Mouse (Mus musculus) lung, embryonic 14.5 days (tissue): Measurements from ENCODE around the gene Pde4a. TPM values are rescaled to one million over a fixed set of nuclear protein-coding genes. Genes with fewer than 3 reads are reported as not detected.

Experiments
- ATAC-seq: fragments of 200-750 bp; cut with Nextera tagmentation; 2 replicates; pipeline ENCODE4 v1.8.0; 2017; ENCODE audit warnings: mild to moderate bottlenecking, moderate TSS enrichment, moderate library complexity; ENCODE audit not compliant: insufficient read depth
- DNase-seq: peaks from one replicate; pipeline ENCODE4 v3.0.0-alpha.2; 2015
- H3K27ac ChIP-seq: fragments of 300-500 bp; sonication (generic); 2 replicates; pipeline ENCODE4 v1.5.1; 2014; ENCODE audit warnings: low read depth, mild to moderate bottlenecking, moderate library complexity
- H3K27me3 ChIP-seq: fragments of 300-500 bp; sonication (generic); 2 replicates; pipeline ENCODE4 v1.6.1; 2014; ENCODE audit warnings: low read length, control low read depth; ENCODE audit not compliant: insufficient read depth
- H3K36me3 ChIP-seq: fragments of 300-500 bp; sonication (generic); 2 replicates; pipeline ENCODE4 v1.6.1; 2014; ENCODE audit warnings: control low read depth; ENCODE audit not compliant: insufficient read depth
- H3K4me1 ChIP-seq: fragments of 300-500 bp; sonication (generic); 2 replicates; pipeline ENCODE4 v1.6.1; 2014; ENCODE audit warnings: antibody characterized with exemption, control low read depth; ENCODE audit not compliant: insufficient read depth
- H3K4me2 ChIP-seq: fragments of 300-500 bp; sonication (generic); 2 replicates; pipeline ENCODE4 v1.6.1; 2014; ENCODE audit warnings: mild to moderate bottlenecking
- H3K4me3 ChIP-seq: fragments of 300-500 bp; sonication (generic); 2 replicates; pipeline ENCODE4 v1.5.1; 2014; ENCODE audit warnings: low read depth, low read length
- H3K9ac ChIP-seq: fragments of 300-500 bp; sonication (generic); 2 replicates; pipeline ENCODE4 v1.6.1; 2014
- H3K9me3 ChIP-seq: fragments of 300-500 bp; sonication (generic); 2 replicates; pipeline ENCODE4 v1.6.1; 2016; ENCODE audit warnings: low read depth, low read length, control low read depth
- CTCF ChIP-seq: IDR thresholded peaks from 2 replicates; pipeline ENCODE4 v1.5.1; 2016; ENCODE audit warnings: antibody characterized with exemption, low read depth
- WGBS: fragments of 180-500 bp; shearing (Covaris S2); extraction: QIAGEN DNeasy Blood & Tissue Kit; methylation state at CpG from one replicate; pipeline ENCODE4 v1.1.7; 2014; 5-methylcytosine and 5-hydroxymethylcytosine counted together
- polyA plus RNA-seq: library from polyadenylated mRNA; unstranded; fragments of >200 nt; fragmentation: Nextera tagmentation; extraction: Ambion mirVana; gene quantifications from 2 replicates; pipeline ENCODE4 v1.2.1, GENCODE M21; 2014

Gene Pde4a
- polyA plus RNA-seq, 1 experiment from 2014 or later = 8.4 TPM

GRCm38 (mm10) chr9:21169157-21169556, 3.6 kb downstream of the Pde4a start:
- Histone ChIP-seq H3K4me3 (no peak overlapping the region), H3K4me2 (peak overlapping the region; percentile 93), H3K9ac (no peak overlapping the region), H3K9me3 (no peaks in the 10 kb centered on the region), H3K27me3 (peaks cover 31% of the 10 kb centered on the region), H3K36me3 (no peaks in the 10 kb centered on the region), H3K4me1 (peaks cover 19% of the 10 kb centered on the region), H3K27ac (no peak overlapping the region)
- WGBS = 48% methylated on average over 1 of the region's 1 CpGs
- ATAC-seq (peak; percentile 0; the same call in 1 of the 2 replicates), DNase-seq (no peak)
- no peak for TF ChIP-seq CTCF

DNA sequence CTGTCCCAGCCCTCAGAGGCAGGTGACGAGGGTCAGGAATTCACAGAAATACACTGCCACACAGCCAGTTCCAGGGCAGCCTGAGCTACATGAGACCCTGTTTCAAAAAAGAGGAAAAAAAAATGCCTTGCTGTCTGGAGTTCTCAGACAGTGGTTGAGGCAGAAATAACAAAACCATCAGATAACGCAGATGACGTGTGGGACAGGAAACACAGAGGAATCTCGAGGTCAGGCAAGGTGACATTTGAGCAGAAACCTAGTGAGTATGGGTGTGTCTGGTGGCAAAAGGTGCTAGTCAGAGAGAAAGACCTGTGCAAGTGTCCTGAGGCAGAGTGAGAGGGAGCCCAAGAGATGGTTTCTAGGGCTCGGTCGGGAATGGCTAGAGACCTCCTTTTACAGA, 6.8 kb downstream of the Pde4a start:
- ATAC-seq = no peak
- DNase-seq = no peak
- TF ChIP-seq CTCF = no peak
- Histone ChIP-seq H3K9me3 (no peaks in the 10 kb centered on the region), H3K27me3 (no peaks in the 10 kb centered on the region), H3K9ac (no peak overlapping the region), H3K4me2 (no peak overlapping the region), H3K36me3 (no peaks in the 10 kb centered on the region), H3K4me1 (peaks cover 4% of the 10 kb centered on the region; the same call in 1 of the 2 replicates), H3K4me3 (no peak overlapping the region), H3K27ac (no peak overlapping the region)
- 61% methylated on average over 6 of the region's 6 CpGs for WGBS

DNA sequence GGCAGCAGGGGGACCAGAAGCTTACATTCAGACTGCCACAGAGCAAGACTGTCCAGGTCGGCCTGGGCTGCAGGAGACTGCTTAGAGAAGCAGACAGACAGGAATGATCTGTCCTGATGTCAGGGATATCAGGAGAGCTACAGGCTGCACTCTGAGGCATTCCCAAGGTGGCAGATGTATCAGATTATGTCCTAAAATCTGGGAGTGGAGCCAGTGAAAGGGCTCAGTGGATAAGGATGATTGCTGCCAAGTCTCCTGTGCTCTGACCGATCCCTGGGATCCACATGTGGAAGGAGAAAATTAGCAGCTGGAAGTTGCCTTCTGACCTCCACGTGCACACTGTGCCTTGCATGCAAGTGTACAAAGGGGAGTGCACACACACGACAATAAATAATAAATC, 14.9 kb downstream of the Pde4a start:
- Histone ChIP-seq H3K9ac (no peak overlapping the region), H3K27me3 (peaks cover 3% of the 10 kb centered on the region; the same call in 1 of the 2 replicates), H3K4me3 (no peak overlapping the region), H3K36me3 (no peaks in the 10 kb centered on the region), H3K9me3 (no peaks in the 10 kb centered on the region), H3K4me1 (no peaks in the 10 kb centered on the region), H3K27ac (0 out of 2 replicates have a peak overlapping the region, but pooled peaks have one; percentile 6), H3K4me2 (no peak overlapping the region)
- WGBS = 43% methylated on average over 4 of the region's 4 CpGs
- TF ChIP-seq CTCF = no peak
- DNase-seq = no peak
- ATAC-seq = no peak

GRCm38 (mm10) chr9:21180841-21181240, 15.3 kb downstream of the Pde4a start:
- Histone ChIP-seq H3K4me2 (no peak overlapping the region), H3K9me3 (no peaks in the 10 kb centered on the region), H3K36me3 (no peaks in the 10 kb centered on the region), H3K4me3 (no peak overlapping the region), H3K4me1 (no peaks in the 10 kb centered on the region), H3K9ac (no peak overlapping the region; the same call in 1 of the 2 replicates), H3K27ac (peak overlapping the region; percentile 8; the same call in 1 of the 2 replicates), H3K27me3 (peaks cover 3% of the 10 kb centered on the region; the same call in 1 of the 2 replicates)
- ATAC-seq = no peak
- 60% methylated on average over 1 of the region's 1 CpGs for WGBS
- no peak for DNase-seq
- TF ChIP-seq CTCF = no peak

- no peaks in the 10 kb centered on the region for H3K9me3 ChIP-seq
- ATAC-seq (peak; percentile 69), DNase-seq (peak; percentile 80)
- no peak for TF ChIP-seq CTCF
- peak overlapping the region; percentile 41 for H3K4me3 ChIP-seq
- peak overlapping the region; percentile 48; the same call in 1 of the 2 replicates for H3K9ac ChIP-seq
- peaks cover 3% of the 10 kb centered on the region; the same call in 1 of the 2 replicates for H3K27me3 ChIP-seq
- peak overlapping the region; percentile 70 for H3K4me2 ChIP-seq
- no peaks in the 10 kb centered on the region for H3K4me1 ChIP-seq
- H3K27ac ChIP-seq = no peak overlapping the region; the same call in 1 of the 2 replicates
- no peaks in the 10 kb centered on the region for H3K36me3 ChIP-seq
- 5% methylated on average over 48 of the region's 48 CpGs for WGBS
Observed at GRCm38 (mm10) chr9:21181421-21182220, 16.1 kb downstream of the Pde4a start.

DNA sequence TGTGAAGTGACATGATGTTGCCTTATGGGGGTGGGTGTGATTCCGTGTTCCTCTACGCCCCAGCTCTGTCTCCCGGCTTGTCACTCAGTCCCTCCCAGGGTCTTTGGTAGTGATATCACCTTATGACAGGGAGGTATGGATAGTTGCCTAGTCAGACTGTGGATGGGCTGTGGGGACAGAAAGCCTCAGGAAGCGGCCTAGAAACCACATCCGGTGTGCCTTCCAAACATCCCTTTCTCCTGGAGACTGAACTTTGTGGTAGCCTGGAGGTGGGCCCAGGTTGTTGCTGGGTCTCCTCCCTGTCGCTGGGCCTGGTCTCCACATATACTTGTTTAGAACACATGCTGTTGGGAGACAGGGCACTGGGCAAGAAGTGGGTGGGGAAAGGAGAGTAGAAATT, 17.9 kb downstream of the Pde4a start:
- ATAC-seq = no peak
- peak overlapping the region; percentile 63 for H3K4me2 ChIP-seq
- H3K4me1 ChIP-seq = no peaks in the 10 kb centered on the region

DNA sequence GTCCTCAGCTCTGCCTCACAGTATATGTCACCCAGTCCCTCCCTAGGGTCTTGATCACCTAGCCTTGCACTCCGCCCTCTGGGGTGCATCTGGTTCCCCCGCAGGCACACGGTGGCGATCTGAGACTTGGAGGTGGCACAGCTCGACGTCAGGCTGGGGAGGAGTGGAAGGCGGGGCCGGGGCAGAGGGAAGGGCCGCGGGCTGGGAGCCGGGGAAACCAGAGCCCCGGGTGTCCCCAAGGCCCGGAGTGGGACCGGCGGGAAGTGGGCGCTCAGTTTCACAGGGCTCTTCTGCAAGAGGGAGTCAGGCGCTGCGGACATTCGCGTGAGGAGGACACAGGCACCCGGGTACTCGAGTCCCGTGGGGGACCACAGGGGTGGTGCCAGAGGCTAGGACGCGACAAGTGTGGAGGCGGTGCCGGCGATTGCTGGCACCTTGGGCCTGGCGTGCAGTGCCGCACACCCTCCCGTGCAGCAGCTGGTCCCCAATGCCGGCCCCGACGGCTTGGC, 18.4 kb downstream of the Pde4a start:
- H3K9ac ChIP-seq = peak overlapping the region; percentile 39
- no peaks in the 10 kb centered on the region for H3K9me3 ChIP-seq
- H3K27me3 ChIP-seq = peaks cover 3% of the 10 kb centered on the region; the same call in 1 of the 2 replicates
- ATAC-seq (peak; percentile 50; the same call in 1 of the 2 replicates), DNase-seq (peak; percentile 47)
- WGBS = 8% methylated on average over 34 of the region's 34 CpGs
- H3K4me3 ChIP-seq = peak overlapping the region; percentile 34
- H3K4me2 ChIP-seq = peak overlapping the region; percentile 63
- TF ChIP-seq CTCF = no peak
- H3K27ac ChIP-seq = no peak overlapping the region
- H3K36me3 ChIP-seq = no peaks in the 10 kb centered on the region
- no peaks in the 10 kb centered on the region for H3K4me1 ChIP-seq

More for the DNA sequence above, 17.9 kb downstream of the Pde4a start:
- Histone ChIP-seq H3K27me3 (peaks cover 3% of the 10 kb centered on the region; the same call in 1 of the 2 replicates), H3K36me3 (no peaks in the 10 kb centered on the region), H3K9ac (no peak overlapping the region), H3K27ac (no peak overlapping the region), H3K9me3 (no peaks in the 10 kb centered on the region), H3K4me3 (no peak overlapping the region; the same call in 1 of the 2 replicates)
- TF ChIP-seq CTCF = no peak
- WGBS = 79% methylated on average over 6 of the region's 6 CpGs
- no peak for DNase-seq
